Mouse (Mus musculus) liver, postnatal 0 days (tissue): ENCODE data around the gene Adcy5. TPM values are rescaled to one million over a fixed set of nuclear protein-coding genes. Genes with fewer than 3 reads are reported as not detected.

ENCODE experiments used
- ATAC-seq: fragments of 200-750 bp; cut with Nextera tagmentation; 2 replicates; pipeline ENCODE4 v1.8.0; 2017; ENCODE audit warnings: mild to moderate bottlenecking, moderate library complexity
- DNase-seq: peaks from one replicate; pipeline ENCODE4 v3.0.0-alpha.2; 2016
- H3K27ac ChIP-seq: fragments of 300-500 bp; sonication (generic); 2 replicates; pipeline ENCODE4 v1.5.1; 2014; ENCODE audit warnings: antibody characterized with exemption, moderate library complexity, mild to moderate bottlenecking, low read depth
- H3K27me3 ChIP-seq: fragments of 300-500 bp; sonication (generic); 2 replicates; pipeline ENCODE4 v1.6.1; 2014; ENCODE audit warnings: low read length, control low read depth, mixed read lengths; ENCODE audit not compliant: insufficient read depth
- H3K36me3 ChIP-seq: fragments of 300-500 bp; sonication (generic); replicated peaks from 2 replicates; pipeline ENCODE4 v1.6.1; 2014; ENCODE audit warnings: mild to moderate bottlenecking, control low read depth, low read length, moderate library complexity, mixed read lengths; ENCODE audit not compliant: insufficient read depth
- H3K4me1 ChIP-seq: fragments of 300-500 bp; sonication (generic); 2 replicates; pipeline ENCODE4 v1.6.1; 2014; ENCODE audit warnings: antibody characterized with exemption, mild to moderate bottlenecking, control low read depth; ENCODE audit not compliant: insufficient read depth
- H3K4me2 ChIP-seq: fragments of 300-500 bp; sonication (generic); 2 replicates; pipeline ENCODE4 v1.6.1; 2014; ENCODE audit warnings: low read depth, mild to moderate bottlenecking, low read length, moderate library complexity, mixed read lengths
- H3K4me3 ChIP-seq: fragments of 300-500 bp; sonication (generic); 2 replicates; pipeline ENCODE4 v1.5.1; 2014; ENCODE audit warnings: low read depth, low read length
- H3K9ac ChIP-seq: fragments of 300-500 bp; sonication (generic); replicated peaks from 2 replicates; pipeline ENCODE4 v1.6.1; 2014; ENCODE audit warnings: mild to moderate bottlenecking, moderate library complexity
- H3K9me3 ChIP-seq: fragments of 300-500 bp; sonication (generic); 2 replicates; pipeline ENCODE4 v1.6.1; 2016; ENCODE audit warnings: mild to moderate bottlenecking, control low read depth, low read length, mixed read lengths
- CTCF ChIP-seq: sonication (generic); IDR thresholded peaks from 2 replicates; pipeline ENCODE4 v1.5.1; 2016; ENCODE audit warnings: antibody characterized with exemption, low read depth
- EP300 ChIP-seq: IDR thresholded peaks from 2 replicates; pipeline ENCODE4 v1.6.1; 2016; ENCODE audit warnings: antibody characterized with exemption, low read depth, mild to moderate bottlenecking
- WGBS: fragments of 180-500 bp; shearing (Covaris S2); extraction: QIAGEN DNeasy Blood & Tissue Kit; methylation state at CpG from one replicate; pipeline ENCODE4 v1.1.7; 2014; ENCODE audit not compliant: insufficient replicate concordance; 5-methylcytosine and 5-hydroxymethylcytosine counted together
- polyA plus RNA-seq: library from polyadenylated mRNA; unstranded; fragments of >200 nt; fragmentation: Nextera tagmentation; extraction: Ambion mirVana; gene quantifications from 2 replicates; pipeline ENCODE4 v1.2.1, GENCODE M21; 2015

Gene Adcy5
- polyA plus RNA-seq, 1 experiment from 2014 or later: 0.39 TPM

DNA sequence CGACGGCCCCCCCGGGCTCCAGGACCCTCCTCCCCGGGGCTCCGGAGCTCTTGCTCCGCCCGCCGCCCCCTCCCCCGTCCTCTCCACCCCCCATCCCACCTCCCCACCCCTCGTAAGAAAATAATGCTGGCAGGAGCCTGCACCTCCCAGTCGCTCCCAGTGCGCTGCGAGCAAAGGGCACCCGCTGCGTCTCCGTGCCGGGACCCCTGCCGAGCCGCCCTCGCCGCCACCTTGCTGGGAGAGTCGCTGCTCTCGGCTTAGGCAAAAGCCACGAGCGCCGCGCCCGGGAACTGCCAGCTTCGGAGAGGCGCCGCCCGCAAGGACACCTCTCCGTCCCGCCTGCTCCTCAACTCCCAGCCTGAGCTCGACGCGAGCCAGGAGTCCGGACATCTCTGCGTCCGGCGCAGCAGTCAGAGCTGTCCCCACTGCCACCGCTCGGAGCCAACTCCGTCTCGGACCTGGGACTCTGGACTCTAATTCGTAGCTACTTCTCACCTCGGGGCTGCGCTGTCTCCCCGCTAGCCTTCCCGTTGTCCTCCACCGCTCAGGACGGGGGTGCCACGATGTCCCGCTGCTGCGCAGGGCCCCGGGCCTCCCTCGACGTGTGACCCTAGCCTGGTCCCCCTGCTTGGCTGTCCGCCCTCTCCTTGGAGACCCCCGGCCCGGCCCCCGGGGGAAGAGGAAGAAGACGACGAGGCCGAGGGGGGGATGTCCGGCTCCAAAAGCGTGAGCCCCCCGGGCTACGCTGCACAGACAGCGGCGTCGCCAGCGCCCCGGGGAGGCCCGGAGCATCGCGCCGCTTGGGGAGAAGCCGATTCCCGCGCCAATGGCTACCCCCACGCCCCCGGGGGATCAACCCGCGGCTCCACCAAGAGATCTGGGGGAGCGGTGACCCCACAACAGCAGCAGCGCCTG is 971 bp downstream of the Adcy5 start:
- Histone ChIP-seq H3K9me3 (no peaks in the 10 kb centered on the region), H3K4me3 (peak overlapping the region; percentile 54), H3K4me2 (peak overlapping the region; percentile 78), H3K4me1 (peaks cover 14% of the 10 kb centered on the region), H3K36me3 (no peaks in the 10 kb centered on the region), H3K27ac (no peak overlapping the region), H3K9ac (no peak overlapping the region; the same call in 1 of the 2 replicates), H3K27me3 (peaks cover 85% of the 10 kb centered on the region)
- DNase-seq (peak; percentile 41), ATAC-seq (peak; percentile 43; the same call in 1 of the 2 replicates)
- 3% methylated on average over 71 of the region's 87 CpGs for WGBS
- no peak for TF ChIP-seq EP300
- TF ChIP-seq CTCF: peak; percentile 29

GRCm38 (mm10) chr16:35156306-35156695 is 1.6 kb downstream of the Adcy5 start:
- H3K27me3 ChIP-seq: peaks cover 82% of the 10 kb centered on the region
- TF ChIP-seq CTCF (peak; percentile 57), EP300 (no peak)
- DNase-seq (peak; percentile 72), ATAC-seq (0 out of 2 replicates have a peak, but pooled peaks have one; percentile 31)
- peak overlapping the region; percentile 78 for H3K4me2 ChIP-seq
- WGBS: 4% methylated on average over 45 of the region's 48 CpGs
- no peak overlapping the region for H3K9ac ChIP-seq
- H3K36me3 ChIP-seq: no peaks in the 10 kb centered on the region
- H3K4me1 ChIP-seq: peaks cover 14% of the 10 kb centered on the region
- no peak overlapping the region for H3K27ac ChIP-seq
- H3K4me3 ChIP-seq: peak overlapping the region; percentile 54
- no peaks in the 10 kb centered on the region for H3K9me3 ChIP-seq

- TF ChIP-seq EP300 (no peak), CTCF (no peak)
- 0 out of 2 replicates have a peak overlapping the region, but pooled peaks have one; percentile 13 for H3K4me2 ChIP-seq
- no peaks in the 10 kb centered on the region for H3K36me3 ChIP-seq
- no peak overlapping the region for H3K9ac ChIP-seq
- H3K27ac ChIP-seq: no peak overlapping the region
- peaks cover 77% of the 10 kb centered on the region for H3K27me3 ChIP-seq
- no peak overlapping the region for H3K4me3 ChIP-seq
- H3K9me3 ChIP-seq: no peaks in the 10 kb centered on the region
- DNase-seq: no peak
- peaks cover 14% of the 10 kb centered on the region for H3K4me1 ChIP-seq
- ATAC-seq: no peak
- 77% methylated on average over 21 of the region's 21 CpGs for WGBS
Measured at GRCm38 (mm10) chr16:35156832-35157231, 2.2 kb downstream of the Adcy5 start.

GRCm38 (mm10) chr16:35159532-35159931 is 4.9 kb downstream of the Adcy5 start:
- no peak for DNase-seq
- H3K4me1 ChIP-seq: peaks cover 9% of the 10 kb centered on the region
- H3K9me3 ChIP-seq: no peaks in the 10 kb centered on the region
- no peak overlapping the region for H3K4me2 ChIP-seq
- TF ChIP-seq CTCF (no peak), EP300 (no peak)
- WGBS: 57% methylated on average over 8 of the region's 8 CpGs
- H3K36me3 ChIP-seq: no peaks in the 10 kb centered on the region
- H3K27me3 ChIP-seq: peaks cover 52% of the 10 kb centered on the region
- ATAC-seq: no peak
- H3K27ac ChIP-seq: no peak overlapping the region
- H3K4me3 ChIP-seq: no peak overlapping the region
- H3K9ac ChIP-seq: no peak overlapping the region

GRCm38 (mm10) chr16:35159991-35160390 is 5.3 kb downstream of the Adcy5 start:
- no peak overlapping the region for H3K9ac ChIP-seq
- H3K9me3 ChIP-seq: no peaks in the 10 kb centered on the region
- ATAC-seq (no peak), DNase-seq (no peak)
- no peak overlapping the region for H3K4me2 ChIP-seq
- H3K27ac ChIP-seq: no peak overlapping the region
- 65% methylated on average over 4 of the region's 4 CpGs for WGBS
- peaks cover 6% of the 10 kb centered on the region for H3K4me1 ChIP-seq
- no peak for TF ChIP-seq EP300
- no peak for TF ChIP-seq CTCF
- H3K36me3 ChIP-seq: no peaks in the 10 kb centered on the region
- peaks cover 49% of the 10 kb centered on the region for H3K27me3 ChIP-seq
- no peak overlapping the region for H3K4me3 ChIP-seq

DNA sequence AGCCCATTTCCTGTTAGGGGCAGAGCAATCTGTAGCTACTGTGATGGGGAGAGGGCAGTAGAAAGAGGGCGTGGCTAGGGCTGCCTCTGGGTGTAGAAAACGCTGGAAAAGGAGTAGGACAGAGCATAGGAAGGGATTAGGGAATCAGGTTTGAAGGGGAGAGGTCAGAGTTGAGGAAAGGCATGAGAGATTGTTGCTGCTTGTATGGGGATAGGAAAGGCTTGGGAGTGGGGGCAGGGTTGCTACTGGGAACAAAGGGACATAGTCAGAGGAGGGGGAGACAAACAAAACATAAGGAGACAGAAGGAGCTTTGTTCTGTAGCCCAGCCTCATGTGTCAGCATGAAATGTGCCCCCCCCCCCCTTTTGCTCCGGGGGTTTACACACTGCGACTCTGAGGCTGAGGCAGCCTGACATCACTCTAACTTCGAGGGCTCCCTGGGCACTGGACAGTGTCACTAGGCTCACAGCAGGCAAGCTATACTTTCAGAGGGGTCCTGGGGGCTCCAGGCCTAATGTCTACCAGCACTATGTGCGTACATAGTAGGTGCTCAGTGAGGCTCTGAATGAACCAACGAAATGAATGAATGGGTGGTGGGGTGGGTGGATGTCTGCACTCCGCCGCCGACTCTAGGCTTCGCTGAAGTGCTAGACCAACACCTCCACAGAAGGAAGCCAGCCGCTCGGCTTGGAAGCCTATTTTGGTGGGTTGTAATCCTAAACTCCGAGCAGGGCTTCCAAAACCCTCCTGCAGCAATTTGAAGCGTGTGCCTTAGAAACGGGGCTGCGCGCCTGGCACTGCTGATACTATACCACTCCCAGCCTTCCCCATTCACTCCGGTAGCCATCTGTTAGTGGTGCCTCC is 9.9 kb downstream of the Adcy5 start:
- ATAC-seq: no peak
- DNase-seq: no peak
- H3K4me3 ChIP-seq: no peak overlapping the region
- H3K9ac ChIP-seq: no peak overlapping the region
- no peak overlapping the region for H3K4me2 ChIP-seq
- H3K9me3 ChIP-seq: no peaks in the 10 kb centered on the region
- no peaks in the 10 kb centered on the region for H3K4me1 ChIP-seq
- H3K27me3 ChIP-seq: peaks cover 4% of the 10 kb centered on the region; the same call in 1 of the 2 replicates
- no peak overlapping the region for H3K27ac ChIP-seq
- 58% methylated on average over 19 of the region's 19 CpGs for WGBS
- H3K36me3 ChIP-seq: no peaks in the 10 kb centered on the region
- TF ChIP-seq EP300 (no peak), CTCF (no peak)
